Mouse (Mus musculus) cerebellum, adult 8-10 months (tissue): ENCODE measurements at regions not wholly inside any gene's neighbourhood (a gene's known extent, or its start where the extent isn't known, plus 50 kb on each side); places are given as distances from the start of the nearest gene placed in this dataset.

Experiments used
- DNase-seq: peaks from one replicate; pipeline ENCODE4 v3.0.0; 2022

DNA sequence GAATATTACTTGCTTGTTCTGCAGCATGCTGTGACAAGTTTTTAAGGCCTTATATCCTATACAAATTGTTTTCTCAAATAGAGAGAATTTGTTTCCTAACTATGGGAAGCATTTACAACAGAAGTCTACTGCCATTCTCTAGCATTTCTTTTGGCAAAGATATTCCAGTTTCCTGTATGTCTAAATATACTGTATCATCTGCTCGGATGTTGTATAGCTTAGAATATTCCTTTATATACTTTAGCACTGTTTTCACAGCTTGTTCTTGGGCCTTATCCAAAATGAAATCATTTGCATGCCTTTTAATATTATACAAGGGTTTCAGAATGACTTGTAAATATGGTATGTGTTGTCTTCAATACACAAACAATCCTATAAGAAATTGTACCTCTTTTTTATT lies 92.1 kb upstream of the Ins2 start:
- no peak for DNase-seq

DNA sequence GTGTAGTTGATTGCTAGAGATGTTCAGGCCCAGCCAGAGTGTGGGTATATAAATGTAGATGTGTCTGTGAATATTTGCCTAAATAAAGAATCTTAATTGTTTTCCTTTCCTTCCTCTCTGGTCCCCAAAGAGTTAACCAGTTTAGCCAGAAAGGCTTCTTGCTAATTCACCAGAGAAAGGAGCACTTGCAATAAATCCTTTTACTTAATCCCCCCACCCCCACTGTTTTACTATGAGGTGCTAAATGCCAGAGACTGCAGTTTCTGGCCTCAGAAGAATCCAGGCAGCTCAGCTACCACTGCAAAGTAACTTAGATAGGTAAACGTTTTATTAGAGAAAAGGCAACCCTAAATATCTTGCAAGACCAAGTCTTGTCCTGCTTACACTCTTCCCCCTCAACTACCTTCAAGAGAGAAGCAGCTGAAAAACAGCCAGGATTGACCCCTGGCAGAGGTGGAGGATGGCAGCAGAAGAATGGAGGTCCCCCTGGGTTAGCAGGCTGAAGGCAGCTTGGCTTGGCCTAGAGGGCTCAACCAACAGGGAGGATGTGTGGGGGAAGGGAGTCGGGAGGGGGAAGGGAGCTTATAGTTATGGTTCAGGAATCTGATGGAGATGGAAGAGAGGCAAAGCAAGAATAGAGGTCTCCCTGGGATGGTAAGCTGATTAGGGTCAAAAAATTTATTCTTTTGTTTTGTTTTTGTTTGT lies 87.9 kb upstream of the Ins2 start:
- DNase-seq, result no peak

DNA sequence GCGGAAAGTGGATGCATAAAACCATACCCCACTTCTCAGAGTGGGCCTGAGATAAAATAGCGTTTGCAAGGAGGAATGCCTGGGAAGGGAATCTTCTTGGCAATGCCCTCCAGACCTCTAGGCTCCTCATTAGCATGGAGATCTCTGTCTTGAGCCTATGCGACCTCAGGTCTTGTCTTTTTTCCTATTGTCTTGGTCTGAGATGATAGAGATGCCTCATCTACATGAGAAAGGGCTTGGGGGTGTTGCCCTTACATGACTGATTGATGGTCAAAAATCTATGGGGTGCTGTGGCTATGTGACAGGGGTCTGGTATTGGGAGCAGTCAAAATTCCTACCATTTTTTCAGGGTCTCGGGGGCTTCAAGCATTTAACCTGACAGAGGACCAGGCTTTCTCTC lies 67.5 kb upstream of the Ins2 start:
- no peak for DNase-seq

DNA sequence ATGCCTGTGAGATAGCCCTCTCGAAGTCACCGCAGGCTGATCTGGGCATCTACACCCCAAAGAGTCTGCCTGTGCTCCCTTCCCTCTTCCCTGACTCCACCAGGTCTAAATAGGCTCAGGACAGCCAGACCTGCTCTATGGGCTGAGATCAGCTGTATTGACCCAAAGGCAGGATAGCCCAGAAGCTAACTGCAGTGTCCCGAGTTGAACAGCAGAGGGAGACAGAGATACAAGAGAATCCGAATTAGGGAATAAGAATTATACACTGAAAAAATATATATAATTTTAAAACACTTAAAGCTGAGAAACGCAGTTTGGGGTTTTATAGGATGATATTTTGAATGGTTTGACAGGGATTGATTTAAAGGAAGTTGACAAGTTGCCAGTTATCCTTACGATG lies 56.2 kb upstream of the Ins2 start:
- peak; percentile 9 for DNase-seq

DNA sequence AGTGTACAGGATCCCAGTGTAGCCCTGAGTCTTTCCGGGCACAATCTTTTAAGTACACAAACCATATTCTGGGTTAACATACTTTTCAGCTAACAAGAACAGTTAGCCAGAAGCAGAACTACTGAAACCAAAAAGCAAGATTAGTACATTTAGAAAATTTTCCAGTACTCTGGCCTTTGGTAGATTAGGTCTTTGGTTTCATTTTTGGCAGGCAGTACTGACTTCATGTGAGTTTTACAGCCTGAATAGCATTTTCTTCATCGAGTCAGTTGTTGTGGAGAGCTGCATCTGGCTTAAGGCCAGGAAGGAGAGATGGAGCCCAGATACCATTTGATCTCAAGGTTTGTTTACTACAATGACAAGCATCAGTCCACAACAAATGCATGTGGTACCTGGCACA lies 51.3 kb upstream of the Ins2 start:
- DNase-seq, result no peak
